Mouse (Mus musculus): Measurements from ENCODE around the gene Pnpo.

DNA sequence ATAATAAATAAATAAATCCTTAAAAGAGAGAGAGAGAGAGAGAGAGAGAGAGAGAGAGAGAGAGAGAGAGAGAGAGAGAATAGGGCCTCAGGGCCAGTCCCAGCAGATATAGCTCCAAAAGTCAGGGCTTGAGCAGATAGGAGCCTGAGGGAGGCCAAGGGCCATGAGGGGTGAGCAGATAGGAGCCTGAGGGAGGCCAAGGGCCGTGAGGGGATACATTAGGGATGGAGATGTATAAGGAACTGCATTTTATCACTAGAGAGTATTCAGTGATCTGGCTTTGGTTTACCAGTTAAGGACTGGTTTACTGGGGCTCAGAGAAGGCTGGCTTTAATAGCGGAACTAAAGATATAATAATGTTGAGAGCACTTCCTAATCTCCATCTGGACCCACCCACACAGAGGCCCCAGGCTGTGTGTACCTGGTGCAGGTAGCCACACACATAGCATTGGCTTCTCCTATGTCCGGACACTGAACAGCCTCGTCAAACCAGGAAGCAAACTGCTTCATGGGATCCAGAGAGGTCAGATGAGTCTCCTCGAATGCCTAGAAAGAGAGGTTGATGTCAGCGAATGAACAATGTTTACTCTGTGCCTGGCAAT, 1.7 kb downstream of the Pnpo start:
- TF ChIP-seq CTCF (IDR thresholded peaks at IDR 0.05; ENCODE audit: low read depth, low read length), result no peak
- no peak for TF ChIP-seq POLR2A (IDR thresholded peaks at IDR 0.05; ENCODE audit: extremely low read depth, insufficient read depth, low read length)

All from liver, adult 2 months (tissue).